Mouse (Mus musculus) granulocyte monocyte progenitor cell, adult 5-6 weeks (primary cell): ENCODE data around the gene Cyth1. TPM values are rescaled to one million over a fixed set of nuclear protein-coding genes. Genes with fewer than 3 reads are reported as not detected.

Experiments used
- ATAC-seq: replicated peaks from 2 replicates; pipeline ENCODE4 v1.8.0; 2016; ENCODE audit warnings: mild to moderate bottlenecking, moderate TSS enrichment, inconsistent platforms; ENCODE audit not compliant: poor library complexity, severe bottlenecking
- total RNA-seq, 2 experiments: library from RNA; stranded (forward) in 1 of 2; stranded (reverse) in 1 of 2; fragments of 200-712, 200-1000 nt in 1 of 2; fragments of >200 nt in 1 of 2; fragmentation: Nextera tagmentation in 1 of 2; gene quantifications; 2 replicates each; pipeline ENCODE4 v1.2.3; 2014 to 2017

Cyth1 gene
- total RNA-seq, 2 experiments from 2014 or later: 24.9 to 38.6 TPM

DNA sequence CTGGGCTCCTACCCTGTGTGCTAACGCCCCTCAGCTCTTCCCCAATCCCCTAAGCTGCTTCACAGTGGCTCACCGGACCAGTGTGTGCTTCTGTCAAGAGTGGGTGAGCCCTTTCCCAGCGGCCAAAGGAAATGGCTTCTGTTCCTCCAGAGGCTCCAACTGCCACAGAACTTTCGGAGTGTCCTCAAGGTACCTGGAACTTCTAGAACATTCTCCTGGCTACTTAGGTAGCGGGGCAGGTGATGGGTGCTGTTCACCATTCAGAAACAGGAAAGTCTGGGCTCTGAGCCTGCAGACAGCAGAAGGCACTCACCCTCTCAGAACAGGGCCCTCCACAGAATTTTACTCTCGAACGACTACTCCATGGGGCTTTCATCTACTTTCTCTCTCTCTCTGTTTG is 117.9 kb downstream of the Cyth1 start, which contains the start of gene Dnah17:
Gene Dnah17 (minus strand): TSS at position 101 of the 400 bp plus-strand sequence.
- no peak for ATAC-seq

DNA sequence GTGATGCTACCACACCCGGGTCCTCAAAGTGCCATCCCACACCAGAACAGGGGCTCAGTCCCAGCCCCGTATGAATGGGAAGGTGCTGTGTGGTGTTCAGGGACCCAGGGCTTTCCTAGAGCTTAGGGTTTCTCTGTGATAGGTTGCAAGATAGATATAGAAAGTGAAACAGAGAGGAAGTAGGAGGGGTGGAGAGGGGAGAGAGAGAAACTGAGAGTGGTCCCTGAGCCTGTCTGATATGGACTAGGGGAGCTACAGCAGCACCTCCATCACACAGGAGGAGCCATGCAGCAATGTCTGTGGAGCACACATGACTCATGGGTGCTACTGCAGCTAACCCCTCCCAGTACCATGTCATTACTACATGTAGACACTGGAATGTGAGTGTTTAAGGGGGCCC is 118.6 kb downstream of the Cyth1 start:
- peak; percentile 32; the same call in 1 of the 2 replicates for ATAC-seq

DNA sequence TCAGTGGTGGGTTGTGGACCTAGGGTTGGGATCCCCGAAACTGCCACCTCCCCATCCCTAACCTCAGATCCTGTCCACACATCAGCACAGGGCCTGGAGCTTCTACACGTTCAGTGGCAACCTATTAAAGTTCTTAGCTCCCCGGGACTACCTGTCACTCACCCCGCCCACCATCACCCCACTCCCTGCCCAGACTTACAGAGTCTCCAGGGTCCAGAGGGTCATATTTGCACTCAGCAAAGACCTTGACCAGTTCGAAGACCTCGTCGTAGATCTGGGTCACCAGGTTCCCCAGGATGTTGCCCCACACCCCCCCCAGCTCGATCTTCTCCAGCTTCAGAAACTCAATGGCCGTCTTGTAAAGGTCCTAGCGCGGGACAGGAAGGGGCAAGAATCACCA is 126.8 kb downstream of the Cyth1 start:
- no peak for ATAC-seq

DNA sequence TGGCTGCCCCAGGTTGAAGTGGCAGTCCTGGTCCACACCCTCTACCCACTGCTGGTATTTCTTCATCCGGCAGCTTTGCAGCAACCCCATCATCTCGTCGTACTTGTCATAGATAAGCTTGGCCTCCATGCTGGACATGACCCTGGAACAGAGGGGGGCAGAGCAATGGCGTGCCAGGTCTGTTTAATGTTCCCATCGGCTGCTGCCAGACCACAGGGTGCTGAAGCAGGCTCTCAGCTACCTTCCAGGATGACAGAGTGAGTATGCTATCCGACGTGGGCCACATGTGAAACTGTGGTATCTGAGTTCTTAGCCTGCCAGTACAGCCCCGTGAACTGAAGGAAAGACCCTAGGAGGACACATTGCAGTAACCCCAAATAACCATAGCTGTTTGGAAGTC is 129.6 kb downstream of the Cyth1 start:
- no peak for ATAC-seq

DNA sequence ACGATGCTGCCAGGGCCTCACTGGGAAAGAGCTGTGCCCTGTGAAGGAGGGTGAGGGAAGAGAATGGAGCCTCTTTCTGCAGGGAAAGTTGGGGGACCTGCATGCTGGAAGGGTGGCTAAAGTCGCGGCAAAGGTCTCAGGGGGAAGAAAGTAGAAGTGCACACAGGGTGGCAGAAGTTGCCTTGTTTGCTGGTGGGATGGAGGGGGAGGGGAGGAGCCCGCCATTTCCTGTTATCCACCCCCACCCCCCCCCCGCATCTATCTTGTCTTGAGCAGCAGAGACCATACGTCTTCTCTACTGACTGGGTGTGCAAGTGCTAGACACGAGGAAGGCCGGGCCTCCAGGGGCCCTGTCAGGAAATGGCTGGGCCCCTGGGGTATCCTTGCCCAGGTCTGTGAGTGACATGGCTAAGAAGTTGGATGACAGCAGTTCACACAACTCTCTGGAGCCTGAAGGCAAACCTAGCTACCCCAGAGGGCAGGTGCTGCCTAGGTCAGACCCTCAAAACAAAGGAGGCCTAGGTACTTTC is 133.7 kb downstream of the Cyth1 start:
- no peak for ATAC-seq

DNA sequence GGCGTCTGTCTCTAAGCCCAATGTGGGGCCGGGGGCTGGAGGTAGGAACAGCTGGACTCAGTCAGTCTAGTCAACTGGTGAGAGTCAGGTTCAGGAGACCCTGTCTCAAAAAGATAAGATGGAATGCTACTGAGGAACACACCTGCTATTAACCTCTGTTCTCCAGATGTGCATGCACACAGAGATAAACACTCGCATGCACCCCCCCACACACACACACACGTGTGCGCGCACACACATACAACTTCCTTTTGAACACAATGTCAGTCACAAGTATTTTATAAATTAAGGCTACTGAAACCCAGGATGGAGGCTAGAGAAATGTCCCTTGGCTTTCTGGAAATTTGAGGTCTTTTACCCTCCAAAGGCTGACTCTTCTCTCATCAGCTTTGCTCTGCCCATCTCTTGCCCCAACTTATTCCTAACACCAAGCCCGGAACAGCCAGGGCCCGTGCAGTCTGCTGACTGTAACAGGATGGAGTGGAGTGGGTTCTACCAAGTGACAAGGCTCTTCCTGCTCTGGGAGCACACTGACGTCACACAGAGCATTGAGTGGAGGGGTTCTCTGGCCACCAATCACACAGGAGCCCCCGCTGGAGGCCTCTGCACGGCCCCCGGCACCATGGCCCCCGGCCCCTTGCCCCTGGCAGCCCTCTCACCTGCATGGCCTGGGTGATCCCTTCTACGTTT is 134.7 kb downstream of the Cyth1 start:
- ATAC-seq: no peak

DNA sequence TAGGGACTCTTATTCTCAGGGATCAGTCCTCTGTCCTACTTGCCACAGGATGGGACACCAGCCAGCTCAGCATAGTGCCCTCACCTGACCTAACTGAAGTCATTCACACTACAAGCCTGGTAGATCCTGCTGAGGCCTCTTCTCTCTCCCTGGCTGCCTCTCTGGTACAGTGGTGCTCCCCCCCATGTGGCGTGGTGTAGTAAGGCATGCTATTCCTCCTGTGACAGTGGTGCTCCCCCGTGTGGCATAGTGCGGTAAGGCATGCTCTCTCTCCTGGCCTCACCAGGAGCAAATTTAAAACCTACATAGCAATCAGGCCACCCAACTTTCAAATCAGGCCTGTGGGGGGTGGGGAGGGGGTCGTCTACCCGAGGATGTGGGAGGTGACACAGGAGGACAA is 144.4 kb downstream of the Cyth1 start:
- peak; percentile 84 for ATAC-seq

DNA sequence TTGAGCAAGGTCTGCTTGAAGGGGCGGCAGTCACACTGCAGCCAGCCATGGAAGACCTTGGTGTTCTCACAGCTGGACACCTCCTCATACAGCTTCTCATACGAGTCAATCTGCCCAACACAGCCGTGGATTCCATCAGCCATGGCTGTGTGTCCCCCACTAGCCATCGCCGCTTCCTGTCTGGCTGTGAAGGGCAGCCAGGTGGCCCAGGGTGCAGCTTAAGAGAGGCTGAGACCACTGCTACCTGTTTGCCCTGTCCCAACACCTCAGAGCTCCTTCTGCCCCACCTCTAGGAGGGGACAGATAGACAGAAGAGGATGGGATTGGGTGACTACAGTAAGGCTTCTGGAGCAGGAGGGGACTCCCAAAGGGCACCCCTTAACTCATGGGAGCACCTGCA is 145.0 kb downstream of the Cyth1 start:
- no peak for ATAC-seq

DNA sequence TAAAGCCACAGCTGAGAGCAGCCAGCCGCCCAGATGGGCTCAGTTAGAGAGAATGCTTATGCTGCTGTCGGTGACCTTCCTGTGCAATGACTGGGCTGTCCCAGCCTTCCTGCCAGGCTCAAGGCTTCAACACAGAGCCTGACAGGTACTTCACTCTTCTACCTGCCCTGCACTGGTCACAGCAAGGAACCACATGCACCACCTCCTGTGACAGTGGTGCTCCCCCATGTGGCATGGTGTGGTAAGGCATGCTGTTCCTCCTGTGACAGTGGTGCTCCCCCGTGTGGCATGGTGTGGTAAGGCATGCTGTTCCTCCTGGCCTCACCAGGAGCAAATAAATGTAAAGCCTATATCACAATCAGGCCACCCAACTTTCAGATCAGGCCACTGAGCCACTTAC is 145.6 kb downstream of the Cyth1 start:
- ATAC-seq: peak; percentile 93

DNA sequence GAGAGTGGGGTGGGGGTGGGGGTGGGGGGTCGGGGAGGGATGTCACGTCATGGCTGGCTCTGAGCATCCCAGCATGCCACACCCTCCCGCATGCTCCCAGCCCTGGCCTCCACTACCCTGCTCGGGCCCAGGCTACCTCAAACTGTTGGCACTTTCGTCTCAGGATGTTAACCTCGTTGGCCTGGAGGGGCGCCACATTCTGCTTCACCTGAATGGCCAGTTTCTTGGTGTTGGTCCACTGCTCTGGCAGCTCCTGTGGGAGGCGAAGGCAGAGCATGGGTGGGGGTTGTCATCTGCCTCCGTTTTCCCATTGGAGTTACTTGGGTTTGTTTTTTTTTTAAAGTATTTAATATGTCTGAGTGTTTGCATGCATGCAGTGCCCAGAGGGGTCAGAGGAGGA is 147.3 kb downstream of the Cyth1 start:
- no peak for ATAC-seq

DNA sequence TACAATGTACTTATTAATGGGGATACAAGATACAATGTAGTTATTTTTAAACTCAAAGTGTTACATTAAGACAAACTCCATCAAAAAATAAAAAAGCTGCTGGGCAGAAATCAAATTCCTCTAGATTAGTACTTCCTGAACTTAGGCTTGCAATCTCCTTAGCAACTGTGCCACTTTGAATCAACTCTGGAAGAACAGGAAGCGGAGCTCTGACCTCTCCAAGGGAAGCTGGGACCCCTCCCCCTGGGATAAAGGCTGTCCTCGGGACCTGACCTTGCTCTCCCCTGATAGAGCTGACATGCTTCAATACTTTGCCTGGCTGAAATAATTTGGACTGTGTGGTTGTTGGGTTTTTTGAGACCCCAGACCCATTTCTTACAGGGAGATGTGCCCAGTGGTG is 151.7 kb downstream of the Cyth1 start:
- no peak for ATAC-seq

DNA sequence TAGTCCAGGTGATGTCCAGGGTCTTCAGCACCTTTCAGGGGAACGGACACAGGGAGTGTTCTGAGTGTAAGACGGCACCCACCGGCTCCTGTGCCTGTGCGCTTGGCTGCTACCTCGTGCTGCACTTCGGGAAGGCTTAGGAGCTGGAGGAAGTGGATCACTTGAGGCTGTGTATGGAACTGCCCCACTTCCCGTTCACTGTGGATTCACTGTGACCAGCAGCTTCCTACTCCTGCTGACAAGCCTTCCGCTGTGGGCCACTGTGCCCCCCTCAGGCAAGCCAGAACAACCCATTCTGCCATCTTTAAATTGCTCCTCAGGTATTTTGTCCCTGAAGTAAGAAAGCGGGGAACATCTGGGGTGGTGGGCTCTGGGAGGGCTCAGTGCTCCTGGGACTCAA is 153.4 kb downstream of the Cyth1 start:
- ATAC-seq: peak; percentile 68

DNA sequence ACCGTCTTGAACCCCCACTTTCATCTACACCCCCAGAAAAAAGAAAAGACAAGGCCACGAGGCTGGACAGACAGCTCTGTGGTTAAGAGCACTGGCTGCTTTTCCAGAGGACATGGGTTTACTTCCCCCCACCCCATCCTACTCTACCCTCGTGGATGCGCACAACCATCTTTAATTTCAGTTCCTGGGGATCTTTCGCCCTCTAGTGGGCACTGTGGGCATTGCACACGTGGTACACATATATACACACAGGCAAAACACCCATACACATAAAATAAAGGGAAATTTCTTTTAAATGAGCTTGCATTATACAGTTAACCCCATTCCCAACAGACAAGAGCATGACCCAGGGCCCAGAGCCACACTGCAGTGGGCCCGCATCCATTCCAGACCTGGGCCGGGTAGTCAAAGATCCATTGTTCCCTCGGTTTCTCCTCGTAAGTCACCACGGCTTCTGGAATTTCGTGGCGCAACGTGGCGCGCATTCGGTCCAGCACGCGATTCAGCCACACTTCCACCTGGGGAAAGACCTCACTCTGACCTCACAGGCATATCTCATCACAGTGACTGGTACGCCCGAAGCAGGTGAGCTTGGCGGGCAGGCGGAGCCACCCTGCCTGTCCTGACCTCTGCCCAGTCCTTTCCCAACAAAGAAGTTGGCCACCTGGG is 157.3 kb downstream of the Cyth1 start:
- no peak for ATAC-seq

DNA sequence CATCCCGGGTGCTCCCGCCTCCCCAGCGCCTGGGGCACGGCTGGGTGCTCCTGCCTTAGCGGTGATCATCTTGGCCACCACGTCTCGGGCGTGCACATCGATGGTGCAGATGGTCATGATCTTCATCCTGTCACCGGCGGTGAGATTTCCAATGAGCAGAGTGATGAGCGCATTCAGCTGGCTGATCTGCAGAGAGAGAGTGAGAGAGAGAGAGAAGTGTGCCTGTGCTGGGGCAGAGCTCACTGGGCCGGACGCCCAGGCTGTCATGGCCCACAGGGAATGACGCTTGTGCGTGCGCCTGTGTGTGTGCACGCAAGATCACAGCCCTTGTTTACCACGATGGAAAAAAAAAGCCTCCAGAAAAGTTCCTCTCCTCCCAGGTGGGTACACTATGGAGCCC is 159.5 kb downstream of the Cyth1 start:
- ATAC-seq: no peak

DNA sequence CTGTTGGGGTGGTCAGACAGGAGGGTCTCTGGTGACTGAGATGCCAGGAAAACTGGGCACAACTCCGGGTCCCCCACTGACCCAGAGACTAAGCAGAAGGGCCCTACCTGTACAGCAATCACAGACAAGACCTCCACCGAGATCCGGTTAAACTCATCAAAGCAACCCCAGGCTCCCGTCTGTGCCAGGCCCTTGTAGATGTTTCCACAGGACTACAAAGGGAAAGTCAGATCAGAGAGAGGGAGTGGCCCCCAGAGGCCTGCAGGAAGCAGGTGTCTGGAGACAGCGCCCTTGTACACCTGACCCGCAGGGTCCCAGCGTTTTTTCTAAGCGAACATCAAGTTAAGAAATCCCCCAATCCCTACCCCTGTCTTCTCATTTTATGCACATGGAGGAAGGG is 162.4 kb downstream of the Cyth1 start:
- no peak for ATAC-seq

DNA sequence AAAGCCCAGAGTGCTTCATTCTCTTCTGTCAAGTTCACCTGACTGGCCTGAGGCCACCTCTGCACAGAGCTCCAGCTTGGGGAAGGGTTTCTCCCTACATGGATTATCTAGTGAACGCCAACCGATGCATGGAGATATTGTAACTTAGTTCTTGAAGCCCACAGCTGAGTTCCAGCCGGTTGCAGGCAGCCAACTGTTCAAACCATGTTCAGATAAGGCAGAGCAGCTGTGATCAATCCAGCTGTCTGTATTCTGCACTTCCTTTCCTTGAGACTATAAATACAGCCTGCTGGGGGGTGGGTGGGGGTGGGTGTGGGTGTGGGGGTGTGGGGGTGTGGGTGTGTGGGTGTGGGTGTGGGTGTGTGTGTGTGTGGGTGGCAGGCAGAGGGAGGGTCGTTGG is 163.2 kb downstream of the Cyth1 start:
- ATAC-seq: no peak

DNA sequence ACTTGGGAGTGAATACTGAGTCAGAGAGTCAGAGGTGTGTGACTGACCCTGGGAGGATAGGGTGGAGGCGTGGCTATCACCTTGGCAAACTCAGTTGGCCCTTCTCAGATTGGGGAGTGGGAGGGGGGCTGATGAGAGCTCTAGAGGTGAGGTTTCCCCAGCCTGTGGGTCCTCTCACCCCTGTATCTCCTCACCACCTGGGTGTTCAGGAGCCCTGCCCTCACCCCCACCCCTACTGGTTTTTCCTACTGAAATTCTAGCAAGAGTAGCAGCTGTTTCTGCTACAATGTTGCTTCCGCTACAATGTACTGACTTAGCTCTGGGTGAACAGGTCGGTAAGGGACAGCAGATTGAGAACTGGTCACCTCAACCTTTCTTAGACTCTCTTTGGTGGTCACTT is 164.1 kb downstream of the Cyth1 start:
- no peak for ATAC-seq

DNA sequence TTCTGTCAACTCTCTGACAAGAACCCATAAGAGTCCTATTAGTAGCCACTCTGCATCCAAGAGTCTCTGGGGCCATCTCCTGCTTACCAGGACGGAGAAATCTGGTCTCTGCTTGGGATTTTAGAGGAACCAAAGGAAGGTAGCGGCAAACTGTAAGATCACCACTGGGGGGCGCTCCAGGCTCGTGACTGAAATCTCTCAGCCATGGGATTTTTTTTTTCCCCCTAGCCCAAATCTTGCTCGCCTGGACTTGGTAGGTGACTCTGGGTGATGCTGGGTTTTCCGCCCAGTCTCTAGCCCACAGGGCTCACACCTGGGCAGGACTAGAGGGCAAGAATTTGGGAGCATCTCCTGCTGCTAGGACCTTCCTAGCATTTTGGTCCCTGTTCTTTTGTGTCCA is 164.6 kb downstream of the Cyth1 start:
- ATAC-seq: peak; percentile 46; the same call in 1 of the 2 replicates

DNA sequence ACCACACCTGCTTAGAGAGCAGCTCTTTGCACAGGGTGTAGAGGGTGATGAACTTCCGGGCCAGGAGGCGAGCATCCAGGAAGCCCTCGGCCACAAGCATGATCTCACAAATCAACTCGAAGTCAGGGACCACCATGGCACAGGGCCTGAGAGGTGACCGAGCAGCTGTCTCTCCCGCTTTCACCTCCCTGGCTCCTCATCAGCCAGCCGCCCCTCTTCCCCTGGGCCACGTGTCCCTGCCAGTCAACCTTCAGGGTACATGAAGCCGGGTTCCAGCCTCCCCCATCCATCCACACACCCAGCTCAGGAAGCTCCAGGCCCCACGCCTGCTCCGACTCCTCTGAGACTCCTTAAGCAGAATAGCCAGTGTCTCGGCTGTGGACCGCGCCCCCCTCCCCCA is 166.1 kb downstream of the Cyth1 start:
- no peak for ATAC-seq
